Mouse (Mus musculus) kidney, postnatal 4 days (tissue): ENCODE results near the gene Zfp62.

ENCODE experiments used
- DNase-seq, 2 experiments: peaks; one replicate each; pipeline ENCODE4 v3.0.0; 2021; ENCODE audit warnings: mixed read lengths in 2 of 2

The Zfp62 gene

DNA sequence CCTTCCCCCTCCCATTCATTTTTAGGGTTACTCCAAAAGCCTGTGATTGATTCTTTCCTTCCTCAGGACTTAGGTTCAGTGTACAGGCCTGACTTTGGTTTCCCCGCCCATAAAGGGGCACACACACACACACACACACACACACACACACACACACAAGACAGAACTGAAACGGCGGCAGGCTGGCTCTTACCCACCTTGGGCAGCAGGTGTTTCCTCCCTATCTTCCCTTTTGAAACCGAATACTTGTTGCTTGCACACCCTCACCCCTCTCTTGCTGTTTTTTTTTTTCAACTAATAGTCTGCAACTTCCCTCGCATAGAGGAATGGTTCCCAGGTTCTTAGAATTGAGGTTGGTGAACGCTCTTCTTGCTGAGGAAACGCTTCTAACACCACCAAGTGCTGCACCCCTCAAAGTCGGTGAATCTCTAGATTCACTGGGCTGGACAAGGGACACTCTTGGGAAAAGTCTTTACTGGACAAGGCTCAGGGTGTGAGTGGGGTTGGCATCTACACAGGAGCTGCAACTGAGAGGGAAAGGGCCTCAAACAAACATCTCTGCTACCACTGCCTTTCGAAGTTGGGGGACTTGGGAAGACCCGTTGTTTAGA, 46.8 kb downstream of the Zfp62 start:
- peak; percentile 44 to 58 for DNase-seq

GRCm38 (mm10) chr11:49250422-49251379, 47.6 kb downstream of the Zfp62 start:
- peak; percentile 91 to 95 for DNase-seq

GRCm38 (mm10) chr11:49251380-49251761, 48.3 kb downstream of the Zfp62 start:
- no peak for DNase-seq

DNA sequence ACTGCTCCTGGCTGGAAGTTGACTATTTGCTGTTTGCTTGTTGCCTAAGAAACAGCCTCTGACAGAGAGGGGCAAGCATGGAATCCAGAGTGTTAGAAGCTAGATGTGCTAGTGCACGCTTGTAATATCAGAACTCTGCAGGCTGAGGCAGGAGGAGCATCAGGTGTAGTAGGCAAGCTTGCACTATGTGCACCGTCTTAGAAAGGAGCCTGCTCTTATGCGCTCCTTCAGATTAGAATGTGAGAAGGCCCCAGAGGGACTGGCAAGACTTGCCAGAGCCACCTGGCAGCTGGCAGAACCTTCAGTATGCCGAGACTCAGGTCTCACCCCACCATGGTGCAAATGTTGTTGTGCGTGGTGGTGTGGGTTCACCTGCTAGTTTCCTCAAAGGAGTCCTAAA, 49.0 kb downstream of the Zfp62 start:
- no peak for DNase-seq

DNA sequence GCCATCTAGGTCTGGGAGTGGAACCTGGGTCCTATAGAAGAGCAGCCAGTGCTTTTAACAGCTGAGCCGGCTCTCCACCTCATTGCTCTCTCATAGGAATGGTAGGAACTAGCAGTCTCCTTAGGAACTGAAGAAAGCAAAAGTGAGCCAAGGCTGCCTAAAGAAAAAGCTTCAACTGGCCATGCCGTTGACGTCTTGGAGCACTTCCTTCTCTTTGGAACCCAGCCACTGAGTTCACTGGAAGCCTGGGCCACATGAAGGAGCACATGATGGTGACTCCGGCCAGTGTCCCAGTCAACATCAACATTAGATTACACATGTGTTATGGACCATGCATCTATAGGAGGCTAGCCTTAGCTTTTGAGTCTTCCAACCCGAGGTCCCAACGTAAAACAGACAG, 49.9 kb downstream of the Zfp62 start:
- DNase-seq, result no peak

GRCm38 (mm10) chr11:49259296-49259695, 56.2 kb downstream of the Zfp62 start:
- no peak for DNase-seq

- no peak for DNase-seq
These were observed 56.7 kb downstream of the Zfp62 start for GRCm38 (mm10) chr11:49259829-49260228.

- DNase-seq, result peak; percentile 53 to 70
These were observed 57.7 kb downstream of the Zfp62 start for GRCm38 (mm10) chr11:49260598-49261312.

- DNase-seq, result no peak
These were observed 58.3 kb downstream of the Zfp62 start for GRCm38 (mm10) chr11:49261313-49261855.

DNA sequence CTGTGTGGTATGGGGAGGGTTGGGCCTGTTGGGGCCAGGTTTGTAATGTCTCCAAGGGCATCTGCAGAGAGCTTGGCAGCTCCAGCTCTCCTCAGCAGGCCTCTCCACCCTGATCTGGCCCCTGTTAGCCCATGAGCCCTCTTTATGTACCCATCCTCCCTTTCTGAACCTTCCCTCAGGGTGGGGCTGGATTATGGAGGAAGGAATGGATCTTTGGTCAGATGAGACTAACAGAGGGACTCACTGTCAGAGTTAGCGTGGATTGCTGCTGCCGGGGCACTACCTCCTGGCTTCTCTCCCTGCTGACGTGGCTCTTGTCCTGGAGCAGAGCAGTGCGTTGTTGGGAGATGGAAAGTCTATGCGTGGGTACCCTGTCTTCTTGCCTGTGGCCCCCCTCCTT, 59.2 kb downstream of the Zfp62 start:
- no peak for DNase-seq

GRCm38 (mm10) chr11:49263149-49263548, 60.1 kb downstream of the Zfp62 start:
- DNase-seq, result no peak

GRCm38 (mm10) chr11:49264081-49264480, 61.0 kb downstream of the Zfp62 start:
- DNase-seq, result no peak

- DNase-seq, result no peak
These were observed 61.5 kb downstream of the Zfp62 start for GRCm38 (mm10) chr11:49264622-49265021.

DNA sequence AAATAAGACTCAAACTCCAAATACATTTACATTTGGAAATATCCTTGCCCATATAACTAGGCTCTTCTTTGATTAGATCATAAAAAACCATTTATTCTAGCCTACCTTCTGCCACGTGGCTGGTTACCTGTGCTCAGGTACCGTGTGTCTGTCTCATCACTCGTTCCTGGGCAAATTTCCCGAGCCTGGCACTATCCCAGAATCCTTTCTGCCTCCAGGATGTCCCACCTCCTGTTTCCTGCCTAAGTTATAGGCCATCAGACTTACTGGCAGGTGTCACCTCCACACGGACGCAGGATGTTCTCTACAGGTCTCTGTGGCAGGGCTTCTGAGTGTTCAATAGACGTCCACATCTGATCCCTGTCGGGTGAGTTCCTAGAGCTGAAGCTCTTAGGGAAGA, 62.0 kb downstream of the Zfp62 start:
- DNase-seq, result no peak

DNA sequence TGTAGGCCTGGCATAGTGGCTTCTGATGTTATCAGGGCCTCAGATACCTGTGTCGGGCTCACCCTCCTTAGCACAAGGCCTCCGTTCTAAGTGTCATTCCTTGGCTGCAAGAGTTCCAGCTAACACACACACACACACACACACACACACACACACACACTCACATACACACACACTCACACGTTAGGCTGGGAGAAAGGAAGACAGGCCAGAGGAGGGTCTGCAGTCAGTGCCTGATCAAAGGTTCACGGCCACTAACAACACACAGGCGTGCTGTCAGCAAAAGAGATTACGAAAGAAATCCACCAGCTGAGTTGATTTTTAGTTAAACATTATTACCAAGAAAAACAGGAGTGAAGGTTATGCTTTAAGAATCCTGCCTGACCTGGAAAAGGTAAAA, 63.6 kb downstream of the Zfp62 start:
- peak in 1 of 2 experiments; percentile 30 for DNase-seq

DNA sequence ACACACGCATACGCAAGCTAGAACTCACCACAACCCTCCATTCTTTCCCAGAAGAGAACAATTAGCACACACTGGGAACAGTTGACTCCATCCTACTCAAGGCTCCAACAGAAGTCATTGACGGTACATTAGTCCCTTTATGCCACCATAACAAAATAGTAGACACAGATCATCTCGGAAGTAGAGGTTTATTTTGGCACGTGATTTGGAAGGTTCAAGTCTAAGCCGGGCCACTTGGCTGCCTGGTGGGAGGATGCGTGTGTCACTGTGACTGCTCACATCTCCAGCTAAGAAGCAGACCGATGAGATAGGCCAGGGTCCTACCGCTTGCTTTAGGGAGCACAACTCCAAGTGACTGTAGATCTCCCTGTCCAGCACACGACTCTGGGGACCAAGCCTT, 64.2 kb downstream of the Zfp62 start:
- no peak for DNase-seq

DNA sequence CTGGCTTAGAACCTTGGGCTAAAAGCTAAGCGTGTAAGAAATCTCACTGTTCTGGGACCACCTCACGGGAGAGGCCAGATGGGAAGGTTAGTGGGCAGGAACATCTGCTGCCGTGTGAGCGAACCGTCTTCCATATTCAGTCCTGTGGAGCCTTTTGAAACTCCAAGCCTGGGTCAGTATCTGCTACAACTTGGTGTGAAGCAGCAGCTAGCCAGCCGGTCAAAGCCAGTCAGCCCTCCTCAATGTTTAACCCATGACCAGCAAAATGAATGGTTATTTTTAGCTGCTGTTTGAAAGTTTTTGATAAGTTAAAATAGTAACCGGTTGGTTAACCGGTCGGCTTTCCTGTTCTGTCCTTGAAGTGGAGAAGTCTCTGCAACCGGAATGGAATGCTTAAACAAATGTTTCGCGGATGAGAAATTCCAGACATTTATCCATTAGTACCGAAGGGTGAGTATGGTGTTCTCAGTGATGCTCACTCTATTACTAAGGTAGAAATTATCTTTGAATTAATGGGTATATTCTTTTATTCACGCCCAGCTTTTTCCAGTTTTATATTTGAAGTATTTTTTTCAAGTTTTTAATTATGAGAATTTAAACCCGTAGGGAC, 65.0 kb downstream of the Zfp62 start:
- no peak for DNase-seq
